ENCODE assay signal across 9 mouse cellular contexts in the genomic region with DNA sequence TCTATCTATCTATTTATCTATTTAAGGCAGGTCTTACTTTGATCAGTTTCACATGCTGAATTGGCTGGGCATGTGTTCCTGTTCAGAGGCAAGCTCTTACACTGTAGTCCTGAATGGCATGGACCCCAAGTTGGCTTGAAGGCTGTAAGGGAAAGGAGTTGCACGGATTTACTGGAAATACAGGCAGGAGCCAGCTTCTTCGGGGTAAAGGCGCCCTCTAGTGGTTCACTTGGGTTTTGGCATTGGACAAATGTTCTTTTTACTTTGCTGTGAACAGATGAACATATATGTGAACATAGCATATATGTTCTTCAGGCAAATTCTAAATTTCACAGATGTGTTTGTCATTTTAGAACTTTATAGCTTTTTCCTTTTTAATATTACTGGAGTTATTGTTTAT. TPM values are rescaled to one million over a fixed set of nuclear protein-coding genes. Genes with fewer than 3 reads are reported as not detected.
DNase-seq lines count a peak whose midpoint lies in the region; ATAC-seq lines count a peak whose summit lies in the region.
"Had no signal": no experiment of that assay in that cellular context is flagged by ENCODE, and none has a peak within 500 bp of the region (broad histone marks: within the 10 kb centered on the region; RNA-seq: fewer than 3 reads in every experiment).

No protein-coding gene starts in this region.

- no peak for ATAC-seq in kidney, embryonic 14.5 days (ENCODE audit: low FRiP score, low TSS enrichment)

- H3K27me3 ChIP-seq in kidney, embryonic 14.5 days (ENCODE audit: control insufficient read depth, insufficient read depth, low read length) = no peaks in the 10 kb centered on the region
- H3K27me3 ChIP-seq in heart, embryonic 10.5 days (ENCODE audit: insufficient read depth, poor library complexity, severe bottlenecking) = no peaks in the 10 kb centered on the region

- intact Hi-C loops in left cerebral cortex, postnatal 25 days (cut with DNase I) = no loop called here

- H3K4me3 ChIP-seq in kidney, embryonic 14.5 days (ENCODE audit: low read length) = no peak overlapping the region
- no peak overlapping the region for H3K4me3 ChIP-seq in heart, embryonic 10.5 days
- H3K4me3 ChIP-seq: myocyte had no signal

- peak; percentile 57 for DNase-seq in kidney, adult 11 months
- peak; percentile 87 for DNase-seq in MN1 (ENCODE audit: low spot score)
- peak; percentile 70 to 81 for DNase-seq in cerebellum, postnatal 25 days
- DNase-seq in heart, embryonic 10.5 days (ENCODE audit: low spot score) = peak; percentile 87
- peak; percentile 71 to 81 for DNase-seq in left cerebral cortex, postnatal 25 days (ENCODE audit: low spot score in 2 of 2)
- DNase-seq in ovary, postnatal 14 days (ENCODE audit: low spot score) = peak; percentile 64
- peak; percentile 73 for DNase-seq in thymus, postnatal 14 days

- H3K4me2 ChIP-seq in kidney, embryonic 14.5 days (replicated peaks; ENCODE audit: low read depth, low read length) = no peak overlapping the region

- under 1% methylated on average over 3 of the region's 3 CpGs for WGBS in kidney, embryonic 14.5 days
- under 1% methylated on average over 3 of the region's 3 CpGs for WGBS in heart, embryonic 10.5 days

- H3K36me3 ChIP-seq in kidney, embryonic 14.5 days (ENCODE audit: control insufficient read depth, insufficient read depth, low read length) = peaks cover 55% of the 10 kb centered on the region
- H3K36me3 ChIP-seq in heart, embryonic 10.5 days = peaks cover 57% of the 10 kb centered on the region

- no peak overlapping the region for H3K27ac ChIP-seq in kidney, embryonic 14.5 days (ENCODE audit: low read depth, low read length)
- H3K27ac ChIP-seq in heart, embryonic 10.5 days = no peak overlapping the region

- H3K9ac ChIP-seq in kidney, embryonic 14.5 days (ENCODE audit: low read depth, low read length) = no peak overlapping the region

- H3K4me1 ChIP-seq in kidney, embryonic 14.5 days (ENCODE audit: control insufficient read depth, insufficient read depth, low read length) = peaks cover 17% of the 10 kb centered on the region
- H3K4me1 ChIP-seq in heart, embryonic 10.5 days = peaks cover 17% of the 10 kb centered on the region

- no peaks in the 10 kb centered on the region for H3K9me3 ChIP-seq in kidney, embryonic 14.5 days (ENCODE audit: control insufficient read depth, low read length)
- H3K9me3 ChIP-seq in heart, embryonic 10.5 days = no peaks in the 10 kb centered on the region

RNA-seq across cellular contexts. Expression of gene Ndufa7, which starts 2.5 kb away (rescaled TPM):
- 504 and 675 TPM in 2 replicates for polyA plus RNA-seq in kidney, embryonic 14.5 days (2014; fragmentation: Nextera tagmentation; extraction: Ambion mirVana)
- 482 and 487 TPM in 2 replicates for polyA plus RNA-seq in heart, embryonic 10.5 days (2016; fragmentation: Nextera tagmentation; extraction: Ambion mirVana)
- total RNA-seq in left cerebral cortex, postnatal 25 days (2021) = 100 to 1,000 TPM; 196 to 205 TPM

RNA-seq across cellular contexts. Expression of gene Rps28, which starts 2.5 kb away (rescaled TPM):
- 1,210 and 1,489 TPM in 2 replicates for polyA plus RNA-seq in kidney, embryonic 14.5 days (2014; fragmentation: Nextera tagmentation; extraction: Ambion mirVana)
- 576 and 657 TPM in 2 replicates for polyA plus RNA-seq in heart, embryonic 10.5 days (2016; fragmentation: Nextera tagmentation; extraction: Ambion mirVana)
- 100 to 1,000 TPM; 675 to 677 TPM for total RNA-seq in left cerebral cortex, postnatal 25 days (2021)

RNA-seq across cellular contexts. Expression of gene Cd320, which starts 16.0 kb away (rescaled TPM):
- 111 and 121 TPM in 2 replicates for polyA plus RNA-seq in kidney, embryonic 14.5 days (2014; fragmentation: Nextera tagmentation; extraction: Ambion mirVana)
- 61.6 and 75.7 TPM in 2 replicates for polyA plus RNA-seq in heart, embryonic 10.5 days (2016; fragmentation: Nextera tagmentation; extraction: Ambion mirVana)
- total RNA-seq in left cerebral cortex, postnatal 25 days (2021) = 10 to 100 TPM; 28.1 to 28.3 TPM

RNA-seq across cellular contexts. Expression of gene Kank3, which starts 16.5 kb away (rescaled TPM):
- 49.9 and 52.1 TPM in 2 replicates for polyA plus RNA-seq in kidney, embryonic 14.5 days (2014; fragmentation: Nextera tagmentation; extraction: Ambion mirVana)
- 37.1 and 47.9 TPM in 2 replicates for polyA plus RNA-seq in heart, embryonic 10.5 days (2016; fragmentation: Nextera tagmentation; extraction: Ambion mirVana)
- 10 to 100 TPM; 37.0 to 39.7 TPM for total RNA-seq in left cerebral cortex, postnatal 25 days (2021)

RNA-seq across cellular contexts. Expression of gene Angptl4, which starts 45.2 kb away (rescaled TPM):
- 18.4 and 19.4 TPM in 2 replicates for polyA plus RNA-seq in kidney, embryonic 14.5 days (2014; fragmentation: Nextera tagmentation; extraction: Ambion mirVana)
- polyA plus RNA-seq in heart, embryonic 10.5 days (2016; fragmentation: Nextera tagmentation; extraction: Ambion mirVana) = 7.4 and 19.8 TPM in 2 replicates
- 1 to 10 TPM; 3.9 to 4.1 TPM for total RNA-seq in left cerebral cortex, postnatal 25 days (2021)
